Mouse (Mus musculus): ENCODE data around the gene Kazn. TPM values are rescaled to one million over a fixed set of nuclear protein-coding genes. Genes with fewer than 3 reads are reported as not detected.

Kazn gene
- total RNA-seq, 2 experiments from 2014 or later, result 7.5 to 7.7 TPM

DNA sequence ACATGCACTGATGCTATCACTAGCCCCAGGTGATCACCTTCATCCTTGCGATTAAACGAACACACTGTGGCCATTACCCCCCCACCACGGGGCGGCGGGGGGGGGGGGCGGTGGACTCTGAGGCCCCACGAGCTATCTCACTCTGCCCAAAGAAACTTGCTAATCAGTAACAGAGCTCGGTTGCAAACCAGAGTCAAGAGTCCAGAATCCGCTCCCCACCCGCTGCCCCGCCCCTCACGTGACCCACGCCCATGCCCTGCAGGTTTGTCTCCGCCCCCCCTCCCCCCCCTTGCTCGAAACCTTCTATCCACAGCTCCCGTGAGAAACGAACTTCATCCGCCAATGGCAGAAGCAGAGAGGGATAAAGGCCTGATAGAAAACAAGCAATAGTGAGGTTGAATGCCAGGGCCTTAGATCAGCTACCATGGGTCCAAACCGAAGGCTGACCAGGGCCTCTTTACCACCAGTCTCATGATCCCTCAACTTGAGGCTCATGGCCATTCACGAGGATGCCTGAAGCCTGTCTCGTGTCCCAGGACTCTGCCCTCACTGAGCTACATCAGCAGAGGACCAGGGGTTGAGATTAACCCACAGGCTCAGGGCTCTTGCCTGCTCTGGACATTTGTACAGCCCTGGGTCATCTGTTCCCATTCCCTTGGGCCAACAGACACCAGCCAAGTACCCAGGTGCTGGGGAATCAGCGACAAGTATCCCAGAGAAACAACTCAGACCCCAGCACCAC lies 186.6 kb downstream of the Kazn start:
- no peak for DNase-seq

Other genes with a start within 250 kb of the Kazn start
- 1 to 10 TPM; 1.2 to 1.4 TPM for gene Fhad1, start 224.3 kb downstream of the Kazn start, total RNA-seq (2021)
- gene Tmem51, start 155.1 kb downstream of the Kazn start, total RNA-seq (2021), result 10 to 100 TPM; 34.2 to 40.5 TPM